Mouse (Mus musculus) embryonic facial prominence, embryonic 13.5 days (tissue): ENCODE data around the gene Cped1. TPM values are rescaled to one million over a fixed set of nuclear protein-coding genes. Genes with fewer than 3 reads are reported as not detected.

ENCODE experiments used
- ATAC-seq: fragments of 200-750 bp; cut with Nextera tagmentation; 2 replicates; pipeline ENCODE4 v1.8.0; 2017; ENCODE audit warnings: low read depth; ENCODE audit not compliant: insufficient number of reproducible peaks, insufficient read depth, low FRiP score, low TSS enrichment
- H3K27ac ChIP-seq: fragments of 300-500 bp; sonication (generic); 2 replicates; pipeline ENCODE4 v1.5.1; 2015; ENCODE audit warnings: moderate library complexity, mild to moderate bottlenecking, inconsistent platforms
- H3K27me3 ChIP-seq: fragments of 300-500 bp; sonication (generic); 2 replicates; pipeline ENCODE4 v1.6.1; 2015; ENCODE audit warnings: mild to moderate bottlenecking, inconsistent platforms
- H3K36me3 ChIP-seq: fragments of 300-500 bp; sonication (generic); 2 replicates; pipeline ENCODE4 v1.6.1; 2015; ENCODE audit warnings: mild to moderate bottlenecking, inconsistent platforms
- H3K4me1 ChIP-seq: fragments of 300-500 bp; sonication (generic); 2 replicates; pipeline ENCODE4 v1.6.1; 2015; ENCODE audit warnings: inconsistent platforms
- H3K4me2 ChIP-seq: fragments of 300-500 bp; sonication (generic); 2 replicates; pipeline ENCODE4 v1.6.1; 2015; ENCODE audit warnings: moderate library complexity, mild to moderate bottlenecking, inconsistent platforms
- H3K4me3 ChIP-seq: fragments of 300-500 bp; sonication (generic); 2 replicates; pipeline ENCODE4 v1.5.1; 2015; ENCODE audit warnings: mild to moderate bottlenecking, inconsistent platforms
- H3K9ac ChIP-seq: fragments of 300-500 bp; sonication (generic); 2 replicates; pipeline ENCODE4 v1.6.1; 2015; ENCODE audit warnings: mild to moderate bottlenecking, inconsistent platforms
- H3K9me3 ChIP-seq: fragments of 300-500 bp; sonication (generic); 2 replicates; pipeline ENCODE4 v1.6.1; 2016; ENCODE audit warnings: inconsistent platforms
- WGBS: fragments of 180-500 bp; shearing (Covaris S2); methylation state at CpG from one replicate; pipeline ENCODE4 v1.1.7; 2015; ENCODE audit warnings: mixed read lengths; 5-methylcytosine and 5-hydroxymethylcytosine counted together
- polyA plus RNA-seq: library from polyadenylated mRNA; unstranded; fragments of >200 nt; fragmentation: Nextera tagmentation; extraction: Ambion mirVana; gene quantifications from 2 replicates; pipeline ENCODE4 v1.2.1, GENCODE M21; 2015

Gene Cped1
- polyA plus RNA-seq, 1 experiment from 2014 or later: 42.6 TPM

DNA sequence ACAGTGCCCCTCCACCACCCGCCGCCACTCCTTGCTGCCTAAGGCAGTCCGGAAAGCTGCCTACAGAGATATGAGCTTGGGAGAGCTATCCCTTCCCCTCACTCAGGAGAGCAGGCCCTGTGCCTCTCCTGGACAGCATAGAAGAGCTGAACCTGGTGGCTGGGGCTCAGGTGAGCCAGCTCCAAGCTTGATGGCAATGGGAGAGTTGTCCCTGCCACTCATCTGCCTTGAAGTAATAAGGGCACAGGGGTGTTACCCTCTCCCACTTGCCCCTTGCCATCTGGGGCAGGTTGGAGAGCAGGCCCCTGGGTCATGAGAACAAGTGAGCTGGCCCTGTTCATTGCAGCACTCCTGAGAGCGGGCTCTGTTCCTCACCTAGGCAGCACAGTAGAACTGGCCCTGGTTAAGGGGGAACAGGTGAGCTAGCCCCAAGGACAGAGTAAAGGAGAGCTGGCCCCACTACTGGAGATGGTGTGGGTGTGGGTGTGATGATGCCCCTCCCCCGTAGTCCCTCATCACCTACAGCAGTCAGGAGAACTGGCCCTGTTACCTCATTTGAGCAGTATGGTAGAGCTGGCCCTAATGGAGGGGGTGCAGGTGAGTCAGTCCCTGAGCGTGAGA, 28.7 kb downstream of the Cped1 start:
- no peaks in the 10 kb centered on the region for H3K9me3 ChIP-seq
- 94% methylated on average over 6 of the region's 6 CpGs for WGBS
- no peak overlapping the region for H3K9ac ChIP-seq
- H3K27me3 ChIP-seq: no peaks in the 10 kb centered on the region
- H3K4me3 ChIP-seq: no peak overlapping the region
- H3K36me3 ChIP-seq: peaks cover 6% of the 10 kb centered on the region; the same call in 1 of the 2 replicates
- no peak overlapping the region for H3K4me2 ChIP-seq
- H3K4me1 ChIP-seq: peaks cover 13% of the 10 kb centered on the region; the same call in 1 of the 2 replicates
- no peak overlapping the region for H3K27ac ChIP-seq
- peak; percentile 63; the same call in 1 of the 2 replicates for ATAC-seq

DNA sequence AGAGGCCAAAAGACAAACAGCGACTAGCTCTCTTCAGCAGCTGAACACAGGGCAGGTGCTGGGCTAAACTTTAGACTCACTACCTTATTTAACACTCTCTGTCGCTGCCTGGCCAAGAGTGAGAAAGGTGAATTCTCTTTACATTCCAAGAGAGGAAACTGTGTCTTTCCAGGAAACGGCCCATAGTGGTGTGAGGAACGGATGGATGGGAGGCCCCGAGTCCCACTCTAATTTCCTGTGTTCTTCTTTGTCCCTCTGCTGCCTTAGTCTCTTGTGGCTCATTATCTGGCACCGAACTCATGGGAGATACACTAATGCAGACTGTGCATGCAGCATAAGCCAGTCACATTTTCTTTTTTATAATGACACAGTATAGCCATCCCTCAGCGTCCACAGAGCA, 31.9 kb downstream of the Cped1 start:
- Histone ChIP-seq H3K27ac (no peak overlapping the region), H3K4me1 (peaks cover 22% of the 10 kb centered on the region), H3K27me3 (no peaks in the 10 kb centered on the region), H3K9ac (no peak overlapping the region), H3K36me3 (peaks cover 6% of the 10 kb centered on the region; the same call in 1 of the 2 replicates), H3K4me2 (no peak overlapping the region), H3K9me3 (no peaks in the 10 kb centered on the region), H3K4me3 (no peak overlapping the region)
- WGBS: 65% methylated on average over 7 of the region's 7 CpGs
- ATAC-seq: no peak

DNA sequence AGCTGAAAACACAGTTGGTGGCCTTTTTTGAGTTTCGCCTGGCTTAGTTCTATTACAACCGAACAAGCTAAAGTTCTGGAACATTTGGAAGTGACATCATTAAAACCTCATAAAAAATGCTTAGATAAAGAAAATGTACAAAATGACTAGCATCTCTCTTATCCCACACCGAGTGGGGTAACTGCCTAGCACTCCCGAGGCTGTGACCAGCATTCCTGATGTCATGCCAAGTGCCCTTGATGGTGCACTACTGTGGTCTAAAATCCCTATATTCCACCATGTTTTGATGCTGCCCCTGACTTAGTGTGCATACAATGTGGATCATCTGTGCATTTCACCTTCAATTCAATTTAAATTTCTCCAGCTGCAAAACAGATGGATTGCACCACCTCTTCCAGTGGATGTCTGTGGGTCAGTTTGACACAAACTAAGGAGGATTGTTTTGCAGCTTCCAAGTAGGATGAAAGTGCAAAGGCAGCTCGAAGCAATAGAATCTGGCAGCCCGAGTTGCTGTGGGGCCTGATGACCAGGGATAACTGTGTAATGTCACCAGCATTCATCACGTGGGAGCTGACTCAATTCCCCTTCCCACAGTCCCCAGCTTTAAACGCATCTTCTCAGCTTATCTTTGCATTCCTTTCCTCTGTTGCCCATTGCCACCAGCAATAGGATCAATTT, 33.2 kb downstream of the Cped1 start:
- Histone ChIP-seq H3K4me3 (no peak overlapping the region), H3K27me3 (no peaks in the 10 kb centered on the region), H3K4me2 (no peak overlapping the region), H3K9me3 (no peaks in the 10 kb centered on the region), H3K9ac (no peak overlapping the region), H3K27ac (peak overlapping the region; percentile 34), H3K36me3 (peaks cover 6% of the 10 kb centered on the region; the same call in 1 of the 2 replicates), H3K4me1 (peaks cover 22% of the 10 kb centered on the region)
- WGBS: 35% methylated on average over 8 of the region's 8 CpGs
- no peak for ATAC-seq

DNA sequence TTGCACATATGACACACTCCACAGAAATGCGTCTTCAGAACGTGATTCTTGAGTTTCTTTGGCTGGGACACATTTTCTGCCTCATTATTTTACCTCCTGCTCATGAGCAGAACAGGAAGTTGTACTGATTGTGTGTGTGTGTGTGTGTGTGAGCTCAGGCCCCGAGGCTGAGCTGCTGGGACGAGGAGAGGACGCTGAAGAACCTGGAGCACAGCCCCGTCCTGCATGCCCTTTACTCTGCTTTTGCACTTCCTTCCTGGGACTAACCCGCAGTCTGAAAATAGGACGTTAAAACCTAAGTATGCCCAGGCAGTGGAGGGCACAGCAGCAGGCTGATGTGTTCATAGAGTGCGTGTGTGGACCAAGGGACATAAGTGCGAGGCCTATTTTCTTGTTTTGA, 33.9 kb downstream of the Cped1 start:
- Histone ChIP-seq H3K4me2 (no peak overlapping the region), H3K27ac (no peak overlapping the region), H3K36me3 (no peaks in the 10 kb centered on the region; the same call in 1 of the 2 replicates), H3K9me3 (no peaks in the 10 kb centered on the region), H3K27me3 (no peaks in the 10 kb centered on the region), H3K4me3 (no peak overlapping the region), H3K4me1 (peaks cover 27% of the 10 kb centered on the region), H3K9ac (no peak overlapping the region)
- ATAC-seq: no peak
- WGBS: 26% methylated on average over 10 of the region's 10 CpGs

GRCm38 (mm10) chr6:22020696-22021095, 35.0 kb downstream of the Cped1 start:
- no peaks in the 10 kb centered on the region for H3K27me3 ChIP-seq
- no peak for ATAC-seq
- WGBS: 78% methylated on average over 5 of the region's 5 CpGs
- H3K36me3 ChIP-seq: no peaks in the 10 kb centered on the region
- no peak overlapping the region for H3K9ac ChIP-seq
- H3K4me2 ChIP-seq: no peak overlapping the region
- no peak overlapping the region for H3K27ac ChIP-seq
- H3K4me1 ChIP-seq: peaks cover 32% of the 10 kb centered on the region
- H3K9me3 ChIP-seq: no peaks in the 10 kb centered on the region
- no peak overlapping the region for H3K4me3 ChIP-seq

GRCm38 (mm10) chr6:22021315-22021714, 35.6 kb downstream of the Cped1 start:
- Histone ChIP-seq H3K9ac (no peak overlapping the region), H3K27me3 (no peaks in the 10 kb centered on the region), H3K9me3 (no peaks in the 10 kb centered on the region), H3K4me1 (peaks cover 34% of the 10 kb centered on the region), H3K36me3 (no peaks in the 10 kb centered on the region), H3K27ac (no peak overlapping the region), H3K4me3 (no peak overlapping the region), H3K4me2 (no peak overlapping the region)
- ATAC-seq: no peak
- 82% methylated on average over 3 of the region's 3 CpGs for WGBS

GRCm38 (mm10) chr6:22024168-22024567, 38.5 kb downstream of the Cped1 start:
- peak overlapping the region; percentile 93 for H3K27ac ChIP-seq
- H3K4me2 ChIP-seq: no peak overlapping the region
- H3K9ac ChIP-seq: no peak overlapping the region
- WGBS: 74% methylated on average over 2 of the region's 2 CpGs
- H3K36me3 ChIP-seq: no peaks in the 10 kb centered on the region
- H3K4me1 ChIP-seq: peaks cover 28% of the 10 kb centered on the region
- ATAC-seq: no peak
- no peaks in the 10 kb centered on the region for H3K27me3 ChIP-seq
- H3K9me3 ChIP-seq: no peaks in the 10 kb centered on the region
- H3K4me3 ChIP-seq: no peak overlapping the region

- Histone ChIP-seq H3K9ac (peak overlapping the region; percentile 58), H3K9me3 (no peaks in the 10 kb centered on the region), H3K36me3 (no peaks in the 10 kb centered on the region), H3K4me2 (peak overlapping the region; percentile 58), H3K27ac (peak overlapping the region; percentile 93), H3K4me1 (peaks cover 17% of the 10 kb centered on the region), H3K4me3 (peak overlapping the region; percentile 28), H3K27me3 (no peaks in the 10 kb centered on the region)
- peak; percentile 37; the same call in 1 of the 2 replicates for ATAC-seq
- WGBS: 6% methylated on average over 17 of the region's 17 CpGs
Observed at GRCm38 (mm10) chr6:22025584-22026357, 40.1 kb downstream of the Cped1 start.

DNA sequence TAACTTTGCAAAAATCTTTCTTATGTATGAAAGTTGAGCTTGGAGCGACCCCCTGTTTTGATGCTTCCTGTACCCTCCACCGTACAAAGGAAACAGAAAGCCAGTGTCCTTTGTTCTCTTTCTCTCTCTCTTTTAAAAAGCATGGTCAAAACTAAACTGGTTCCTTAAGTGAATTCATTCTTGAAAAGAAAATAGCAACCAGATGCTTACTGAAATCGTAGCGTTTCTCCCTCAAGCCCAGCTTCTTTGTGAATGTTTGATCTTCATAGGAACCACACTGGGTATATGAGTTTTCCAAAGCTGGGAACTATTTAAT, 40.6 kb downstream of the Cped1 start:
- peak overlapping the region; percentile 58 for H3K4me2 ChIP-seq
- H3K9ac ChIP-seq: peak overlapping the region; percentile 58
- 6% methylated on average over 4 of the region's 4 CpGs for WGBS
- ATAC-seq: peak; percentile 71; the same call in 1 of the 2 replicates
- peak overlapping the region; percentile 28 for H3K4me3 ChIP-seq
- no peaks in the 10 kb centered on the region for H3K36me3 ChIP-seq
- peak overlapping the region; percentile 93 for H3K27ac ChIP-seq
- H3K4me1 ChIP-seq: peaks cover 16% of the 10 kb centered on the region
- H3K27me3 ChIP-seq: no peaks in the 10 kb centered on the region
- H3K9me3 ChIP-seq: no peaks in the 10 kb centered on the region

DNA sequence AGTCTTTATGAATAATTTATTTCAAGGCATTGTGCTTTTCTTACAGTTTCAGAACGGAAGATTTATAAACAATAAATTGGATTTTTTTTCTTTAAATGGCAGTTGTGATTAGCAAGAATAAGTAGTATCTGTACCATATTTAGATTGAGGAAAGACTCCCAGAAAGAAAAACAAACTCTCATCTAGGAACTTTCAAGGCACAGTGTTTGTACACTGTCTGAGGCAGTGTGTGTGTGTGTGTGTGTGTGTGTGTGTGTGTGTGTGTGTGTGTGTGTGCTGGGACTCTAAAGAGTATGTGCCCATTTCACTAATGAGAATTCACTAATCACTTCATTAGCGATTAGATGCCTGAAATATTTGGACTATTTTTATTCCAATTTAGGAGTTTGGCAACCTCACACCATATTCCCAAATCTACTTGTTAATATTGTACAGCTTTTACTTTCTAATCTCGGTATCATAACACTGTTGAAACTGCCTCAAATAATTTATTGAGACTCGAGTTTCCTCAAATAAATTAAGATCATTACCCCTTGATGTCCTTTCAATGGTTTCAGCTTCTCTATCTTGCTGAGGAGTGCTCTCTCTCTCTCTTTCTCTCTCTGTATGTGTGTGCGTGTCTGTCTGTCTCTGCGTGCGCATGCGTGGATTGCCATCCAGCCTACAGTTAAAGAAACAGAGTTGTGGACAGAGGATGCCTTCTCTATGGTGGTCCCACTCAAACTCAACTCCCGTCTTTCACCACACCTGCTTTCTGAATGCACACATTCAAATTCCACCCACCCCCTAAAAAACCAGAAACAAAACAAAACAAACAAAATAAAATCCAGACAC, 41.3 kb downstream of the Cped1 start:
- Histone ChIP-seq H3K4me1 (peaks cover 16% of the 10 kb centered on the region), H3K4me3 (no peak overlapping the region)
- WGBS: 37% methylated on average over 9 of the region's 9 CpGs

GRCm38 (mm10) chr6:22027854-22028253, 42.1 kb downstream of the Cped1 start:
- ATAC-seq: no peak
- WGBS: 89% methylated on average over 2 of the region's 2 CpGs
- H3K27ac ChIP-seq: no peak overlapping the region
- H3K9me3 ChIP-seq: no peaks in the 10 kb centered on the region
- H3K36me3 ChIP-seq: no peaks in the 10 kb centered on the region
- no peak overlapping the region for H3K9ac ChIP-seq
- H3K4me1 ChIP-seq: peaks cover 16% of the 10 kb centered on the region
- H3K4me3 ChIP-seq: no peak overlapping the region
- no peak overlapping the region for H3K4me2 ChIP-seq
- no peaks in the 10 kb centered on the region for H3K27me3 ChIP-seq

More for the DNA sequence above, 41.3 kb downstream of the Cped1 start:
- no peak for ATAC-seq
- no peaks in the 10 kb centered on the region for H3K27me3 ChIP-seq
- H3K9ac ChIP-seq: no peak overlapping the region
- H3K9me3 ChIP-seq: no peaks in the 10 kb centered on the region
- no peaks in the 10 kb centered on the region for H3K36me3 ChIP-seq
- peak overlapping the region; percentile 81 for H3K27ac ChIP-seq
- peak overlapping the region; percentile 58 for H3K4me2 ChIP-seq
